ENCODE assay signal across 8 mouse cellular contexts in the genomic region with DNA sequence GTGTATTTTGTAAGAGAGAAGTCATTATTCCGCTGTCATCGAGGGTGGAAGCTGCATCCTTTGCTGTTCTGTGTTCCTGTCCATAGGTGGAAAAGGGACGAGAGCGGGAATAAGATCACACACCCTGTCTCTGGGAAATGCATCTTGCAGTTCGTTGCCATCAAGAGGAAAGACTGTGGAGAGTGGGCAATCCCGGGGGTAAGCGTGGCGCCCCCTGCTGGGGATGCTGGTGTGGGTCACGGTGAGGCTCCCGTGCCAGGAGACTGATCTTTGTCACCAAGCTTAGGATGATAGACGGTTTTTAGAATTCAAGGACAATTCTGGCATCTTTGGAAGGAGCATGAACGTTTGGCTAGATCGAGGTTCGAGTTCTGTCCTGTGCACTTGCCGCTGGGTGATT. TPM values are rescaled to one million over a fixed set of nuclear protein-coding genes. Genes with fewer than 3 reads are reported as not detected.
DNase-seq lines count a peak whose midpoint lies in the region; ATAC-seq and TF ChIP-seq lines count a peak whose summit lies in the region.

No protein-coding gene starts in this region.

- WGBS in intestine, embryonic 14.5 days = 68% methylated on average over 15 of the region's 15 CpGs
- WGBS in intestine, embryonic 15.5 days = 68% methylated on average over 15 of the region's 15 CpGs
- WGBS in lung, adult 2 months = 62% methylated on average over 15 of the region's 15 CpGs
- WGBS in forebrain, embryonic 12.5 days = 70% methylated on average over 15 of the region's 15 CpGs

- H3K4me2 ChIP-seq in intestine, embryonic 14.5 days (ENCODE audit: low read length) = no peak overlapping the region
- H3K4me2 ChIP-seq in intestine, embryonic 15.5 days (replicated peaks) = no peak overlapping the region
- H3K4me2 ChIP-seq in forebrain, embryonic 12.5 days = no peak overlapping the region

- no peaks in the 10 kb centered on the region for H3K4me1 ChIP-seq in intestine, embryonic 14.5 days (replicated peaks; ENCODE audit: control insufficient read depth, insufficient read depth, low read length)
- H3K4me1 ChIP-seq in intestine, embryonic 15.5 days (replicated peaks) = no peaks in the 10 kb centered on the region
- H3K4me1 ChIP-seq in embryonic fibroblast, embryonic 13.5 days (ENCODE audit: control insufficient read depth, insufficient read depth, low read length) = peaks cover 3% of the 10 kb centered on the region; the same call in 1 of the 2 replicates
- H3K4me1 ChIP-seq in lung, adult 2 months (ENCODE audit: control insufficient read depth, insufficient read depth, low read length) = 0 out of 2 replicates have a peak, but pooled peaks cover 1% of the 10 kb centered on the region
- H3K4me1 ChIP-seq in forebrain, embryonic 12.5 days = no peaks in the 10 kb centered on the region

- no peak overlapping the region for H3K27ac ChIP-seq in intestine, embryonic 14.5 days (ENCODE audit: low read depth)
- H3K27ac ChIP-seq in intestine, embryonic 15.5 days = no peak overlapping the region
- H3K27ac ChIP-seq in embryonic fibroblast, embryonic 13.5 days (ENCODE audit: insufficient read depth, low read length) = no peak overlapping the region
- H3K27ac ChIP-seq in forebrain, embryonic 12.5 days = no peak overlapping the region

- TF ChIP-seq CTCF in embryonic fibroblast, embryonic 13.5 days (IDR thresholded peaks at IDR 0.05; ENCODE audit: borderline replicate concordance, insufficient read depth, low read length) = peak; percentile 33; the same call in 1 of the 2 replicates
- TF ChIP-seq CTCF in lung, adult 2 months (IDR thresholded peaks at IDR 0.05; ENCODE audit: insufficient read depth, low read length) = peak; percentile 67

- no peaks in the 10 kb centered on the region for H3K9me3 ChIP-seq in intestine, embryonic 14.5 days (ENCODE audit: control insufficient read depth, low read length)
- no peaks in the 10 kb centered on the region for H3K9me3 ChIP-seq in intestine, embryonic 15.5 days
- H3K9me3 ChIP-seq in forebrain, embryonic 12.5 days = no peaks in the 10 kb centered on the region

- no peak overlapping the region for H3K4me3 ChIP-seq in intestine, embryonic 14.5 days (ENCODE audit: low read depth, low read length)
- H3K4me3 ChIP-seq in intestine, embryonic 15.5 days (replicated peaks) = no peak overlapping the region
- H3K4me3 ChIP-seq in embryonic fibroblast, embryonic 13.5 days (ENCODE audit: insufficient read depth, low read length) = no peak overlapping the region
- no peak overlapping the region for H3K4me3 ChIP-seq in lung, adult 2 months (replicated peaks; ENCODE audit: extremely low read depth, low read depth, low read length)
- no peak overlapping the region for H3K4me3 ChIP-seq in forebrain, embryonic 12.5 days (replicated peaks)

- H3K27me3 ChIP-seq in intestine, embryonic 14.5 days (replicated peaks; ENCODE audit: control insufficient read depth, insufficient read depth, low read length) = no peaks in the 10 kb centered on the region
- no peaks in the 10 kb centered on the region for H3K27me3 ChIP-seq in intestine, embryonic 15.5 days (replicated peaks)
- H3K27me3 ChIP-seq in splenic B cell, adult 2 months (ENCODE audit: control insufficient read depth, insufficient read depth, low read length, poor library complexity, severe bottlenecking) = no peaks in the 10 kb centered on the region
- no peaks in the 10 kb centered on the region for H3K27me3 ChIP-seq in forebrain, embryonic 12.5 days

- ATAC-seq in intestine, embryonic 14.5 days (replicated peaks; ENCODE audit: low FRiP score, low TSS enrichment, low read depth) = no peak
- no peak for ATAC-seq in intestine, embryonic 15.5 days
- no peak for ATAC-seq in forebrain, embryonic 12.5 days (ENCODE audit: low FRiP score)

- no peak for TF ChIP-seq POLR2A in embryonic fibroblast, embryonic 13.5 days (IDR thresholded peaks at IDR 0.05; ENCODE audit: low read depth, low read length)
- TF ChIP-seq POLR2A in lung, adult 2 months (IDR thresholded peaks at IDR 0.05; ENCODE audit: borderline replicate concordance, extremely low read depth, low read depth, low read length) = no peak

- peak; percentile 69 for DNase-seq in intestine, embryonic 14.5 days (ENCODE audit: low spot score)
- DNase-seq in A20 (ENCODE audit: low read depth, low spot score) (peak; percentile 40), ES-CJ7 (ENCODE audit: low read depth, low spot score) (peak; percentile 40)
- DNase-seq in lung, adult 2 months = peak; percentile 46
- DNase-seq in splenic B cell, adult 2 months (ENCODE audit: low read depth, low spot score) = peak; percentile 70

- peaks cover 47% of the 10 kb centered on the region for H3K36me3 ChIP-seq in intestine, embryonic 14.5 days (ENCODE audit: control insufficient read depth, insufficient read depth, low read length)
- peaks cover 6% of the 10 kb centered on the region; the same call in 1 of the 2 replicates for H3K36me3 ChIP-seq in intestine, embryonic 15.5 days
- H3K36me3 ChIP-seq in splenic B cell, adult 2 months (ENCODE audit: control insufficient read depth, insufficient read depth, low read length, poor library complexity, severe bottlenecking) = peaks cover 4% of the 10 kb centered on the region
- peaks cover 26% of the 10 kb centered on the region for H3K36me3 ChIP-seq in forebrain, embryonic 12.5 days (replicated peaks)

- no peak overlapping the region for H3K9ac ChIP-seq in intestine, embryonic 14.5 days (ENCODE audit: low read length)
- no peak overlapping the region for H3K9ac ChIP-seq in intestine, embryonic 15.5 days
- no peak overlapping the region for H3K9ac ChIP-seq in forebrain, embryonic 12.5 days

RNA-seq across cellular contexts. Expression of a gene that starts 11.9 kb away (rescaled TPM):
- polyA plus RNA-seq in intestine, embryonic 14.5 days (2014; fragmentation: Nextera tagmentation; extraction: Ambion mirVana) = 58.5 and 59.4 TPM in 2 replicates
- polyA plus RNA-seq in intestine, embryonic 15.5 days (2015; fragmentation: Nextera tagmentation; extraction: Ambion mirVana) = 61.7 and 63.6 TPM in 2 replicates
- polyA plus RNA-seq in embryonic fibroblast, embryonic 13.5 days (2011; ENCODE audit: insufficient read length, low read depth, missing spikeins) = 32.8 and 35.1 TPM in 2 replicates
- 51.1 and 61.6 TPM in 2 replicates for polyA plus RNA-seq in lung, adult 2 months (2012; rRNA removed)
- 55.8 and 58.8 TPM in 2 replicates for polyA plus RNA-seq in forebrain, embryonic 12.5 days (2016; fragmentation: Nextera tagmentation; extraction: Ambion mirVana)

RNA-seq across cellular contexts. Expression of a gene that starts 19.4 kb away (rescaled TPM):
- polyA plus RNA-seq in intestine, embryonic 14.5 days (2014; fragmentation: Nextera tagmentation; extraction: Ambion mirVana) = not detected in 2 replicates
- polyA plus RNA-seq in intestine, embryonic 15.5 days (2015; fragmentation: Nextera tagmentation; extraction: Ambion mirVana) = not detected in 2 replicates
- not detected in 2 replicates for polyA plus RNA-seq in embryonic fibroblast, embryonic 13.5 days (2011; ENCODE audit: insufficient read length, low read depth, missing spikeins)
- not detected in 2 replicates for polyA plus RNA-seq in lung, adult 2 months (2012; rRNA removed)
- not detected in 2 replicates for polyA plus RNA-seq in forebrain, embryonic 12.5 days (2016; fragmentation: Nextera tagmentation; extraction: Ambion mirVana)

RNA-seq across cellular contexts. Expression of a gene that starts 36.3 kb away (rescaled TPM):
- 6.2 and 6.5 TPM in 2 replicates for polyA plus RNA-seq in intestine, embryonic 14.5 days (2014; fragmentation: Nextera tagmentation; extraction: Ambion mirVana)
- 8.2 and 8.4 TPM in 2 replicates for polyA plus RNA-seq in intestine, embryonic 15.5 days (2015; fragmentation: Nextera tagmentation; extraction: Ambion mirVana)
- polyA plus RNA-seq in embryonic fibroblast, embryonic 13.5 days (2011; ENCODE audit: insufficient read length, low read depth, missing spikeins) = 36.9 and 39.7 TPM in 2 replicates
- polyA plus RNA-seq in lung, adult 2 months (2012; rRNA removed) = 39.8 and 53.1 TPM in 2 replicates
- 1.5 and 1.7 TPM in 2 replicates for polyA plus RNA-seq in forebrain, embryonic 12.5 days (2016; fragmentation: Nextera tagmentation; extraction: Ambion mirVana)

RNA-seq across cellular contexts. Expression of a gene that starts 55.5 kb away (rescaled TPM):
- polyA plus RNA-seq in intestine, embryonic 14.5 days (2014; fragmentation: Nextera tagmentation; extraction: Ambion mirVana) = 183 and 203 TPM in 2 replicates
- 185 and 198 TPM in 2 replicates for polyA plus RNA-seq in intestine, embryonic 15.5 days (2015; fragmentation: Nextera tagmentation; extraction: Ambion mirVana)
- 1.8 and 4.1 TPM in 2 replicates for polyA plus RNA-seq in embryonic fibroblast, embryonic 13.5 days (2011; ENCODE audit: insufficient read length, low read depth, missing spikeins)
- 214 and 298 TPM in 2 replicates for polyA plus RNA-seq in lung, adult 2 months (2012; rRNA removed)
- polyA plus RNA-seq in forebrain, embryonic 12.5 days (2016; fragmentation: Nextera tagmentation; extraction: Ambion mirVana) = 26.5 and 27.5 TPM in 2 replicates
